Mouse (Mus musculus): ENCODE measurements around the gene Hdhd3.

DNA sequence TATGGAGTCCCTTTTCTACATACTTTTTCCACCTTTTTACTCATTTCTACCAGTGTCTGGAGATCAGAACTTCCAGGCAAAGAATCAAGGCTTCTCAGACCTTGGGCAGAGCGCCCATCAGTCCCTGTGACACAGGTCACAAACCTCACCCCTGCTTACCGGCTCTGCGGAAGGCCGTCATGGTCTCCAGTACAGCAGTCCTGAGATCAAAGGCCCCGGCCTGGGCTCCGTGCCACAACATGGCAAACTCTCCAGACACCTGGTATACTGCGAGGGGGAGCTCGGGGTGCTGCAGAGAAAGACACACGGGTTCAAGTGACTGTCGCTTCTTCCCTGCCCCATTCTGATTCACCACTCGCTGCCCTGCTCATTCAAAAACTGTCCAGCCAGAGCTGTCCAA is 6.7 kb upstream of the Hdhd3 start:
- TF ChIP-seq EP300 (IDR thresholded peaks at IDR 0.05; ENCODE audit: insufficient read depth, low read depth, low read length), result no peak
- TF ChIP-seq CTCF (IDR thresholded peaks at IDR 0.05), result no peak
- TF ChIP-seq POLR2A (IDR thresholded peaks at IDR 0.05; ENCODE audit: insufficient read depth, low read depth, low read length), result no peak

All from heart, adult 2 months (tissue).